Mouse (Mus musculus) spleen, postnatal 10 days (tissue): ENCODE results near the gene Unc13a.
A peak's percentile ranks its signal among the peaks of the same experiment; 100 is the strongest.

Experiments
- DNase-seq, 2 experiments: peaks; one replicate each; pipeline ENCODE4 v3.0.0; 2021 to 2022; ENCODE audit warnings: low spot score in 2 of 2

Unc13a gene

DNA sequence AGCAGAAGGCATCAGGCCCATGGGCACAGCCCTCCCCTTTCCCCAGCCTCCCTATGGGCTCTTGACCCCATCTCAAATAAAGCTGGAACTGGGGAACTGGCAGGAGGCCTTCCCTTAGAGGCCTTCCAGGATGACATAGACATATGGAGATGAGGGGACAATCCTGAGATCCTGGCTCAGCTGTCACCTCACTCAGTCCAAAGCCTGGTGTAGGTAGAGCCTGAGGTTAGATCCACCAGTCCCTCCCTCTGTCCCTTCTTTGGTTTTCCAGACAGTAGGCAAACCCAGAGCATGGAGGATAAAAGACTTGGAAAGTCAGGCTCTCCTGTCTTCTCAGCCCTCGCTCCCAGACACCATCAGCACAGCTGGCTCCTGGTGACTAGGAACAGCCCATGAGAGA lies 4.7 kb downstream of the Unc13a start:
- DNase-seq = no peak

DNA sequence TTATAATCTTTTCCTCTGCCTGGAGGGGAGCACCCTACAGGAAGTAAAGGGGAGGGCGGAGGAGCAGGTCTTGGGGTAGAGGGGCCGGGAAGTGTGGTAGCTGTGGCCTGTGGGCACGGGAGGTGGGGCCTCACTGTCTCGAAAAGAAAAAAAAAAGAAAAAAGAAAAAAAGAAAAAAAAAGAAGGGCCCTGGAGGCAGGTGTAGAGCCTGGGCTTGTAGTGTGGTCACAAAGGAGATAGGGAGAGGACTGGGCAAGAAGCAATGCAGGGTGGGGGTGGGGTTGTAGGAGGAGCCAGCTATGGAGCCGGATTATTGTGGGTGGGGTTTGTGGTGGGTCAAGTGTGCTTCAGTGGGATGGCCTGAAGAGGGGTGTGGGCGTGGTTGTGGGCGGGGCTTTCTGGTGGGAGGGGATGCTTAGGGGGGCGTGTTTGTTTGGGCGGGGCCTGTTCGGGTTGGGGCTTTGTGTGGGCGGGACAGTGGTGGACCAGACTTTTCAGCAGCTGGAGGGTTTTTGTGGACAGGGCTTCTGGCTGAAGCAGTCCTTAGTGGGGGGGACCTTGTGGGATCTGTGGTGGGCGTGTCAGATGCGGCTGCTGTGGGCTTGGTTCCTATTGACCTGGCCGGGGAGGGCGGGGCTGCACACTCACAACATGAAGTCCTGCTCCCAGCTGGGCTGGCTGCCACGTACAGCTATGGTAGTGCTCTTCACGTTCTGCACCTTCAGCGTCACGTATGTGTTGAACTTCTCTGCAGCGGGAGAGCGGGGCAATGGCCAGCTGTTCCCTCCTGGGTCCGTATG lies 6.0 kb downstream of the Unc13a start:
- DNase-seq = peak in 1 of 2 experiments; percentile 80

DNA sequence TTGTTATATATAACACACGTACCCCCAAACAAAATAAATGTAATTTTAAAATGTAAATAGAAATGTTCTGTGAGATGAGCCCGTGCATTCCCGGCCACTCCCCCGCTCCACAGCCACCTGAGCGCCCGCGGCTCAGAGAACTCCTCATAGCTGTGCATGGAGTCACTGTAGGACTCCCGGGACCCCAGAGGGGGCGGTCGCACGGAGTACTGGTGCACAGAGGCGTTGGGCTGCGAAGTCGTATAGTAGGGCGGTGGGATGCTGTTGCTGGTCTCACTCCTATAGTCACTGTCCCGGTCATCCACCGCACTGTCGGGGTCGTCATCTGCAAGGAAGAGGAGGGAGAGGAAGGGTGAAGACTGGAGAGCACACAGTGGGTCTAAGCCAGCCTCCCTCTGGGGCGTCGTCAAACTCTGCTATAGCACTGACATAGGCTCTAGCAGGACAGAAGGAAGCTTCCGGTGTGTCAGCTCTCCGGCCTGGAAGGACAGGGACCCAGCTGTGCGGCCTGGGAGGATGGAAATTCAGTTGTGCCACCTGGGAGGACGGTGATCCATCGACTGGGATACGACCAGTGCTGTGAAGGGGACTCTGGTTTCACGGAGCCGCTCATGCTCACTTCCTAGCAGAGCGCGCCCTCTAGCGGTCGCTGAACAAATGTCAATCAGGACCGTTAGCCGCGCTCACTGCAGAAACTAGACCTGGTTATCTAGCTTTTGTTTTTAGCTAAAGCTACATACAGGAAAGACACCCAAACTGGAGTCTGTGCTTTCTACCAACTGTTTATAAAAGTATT lies 11.0 kb downstream of the Unc13a start:
- DNase-seq = peak; percentile 79 to 90

DNA sequence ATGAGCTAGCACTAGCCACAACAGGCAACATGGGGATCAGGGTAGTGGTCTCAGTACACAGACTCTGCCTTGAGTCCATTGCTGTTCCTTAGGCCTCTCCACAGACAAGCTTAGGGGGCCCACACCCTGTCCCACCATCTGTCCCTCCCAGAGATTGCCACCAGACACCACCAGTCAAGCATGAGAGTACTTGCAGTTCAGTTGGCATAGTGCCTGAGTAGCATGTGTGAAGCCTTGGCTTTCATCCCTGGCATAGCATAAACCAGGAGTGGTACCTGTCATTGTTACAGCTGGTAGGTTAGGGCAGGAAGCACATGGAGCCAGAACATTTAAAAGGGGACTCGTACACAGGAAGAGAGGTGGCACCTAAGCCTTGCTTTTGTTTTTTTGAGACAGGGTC lies 11.8 kb downstream of the Unc13a start:
- DNase-seq = no peak

DNA sequence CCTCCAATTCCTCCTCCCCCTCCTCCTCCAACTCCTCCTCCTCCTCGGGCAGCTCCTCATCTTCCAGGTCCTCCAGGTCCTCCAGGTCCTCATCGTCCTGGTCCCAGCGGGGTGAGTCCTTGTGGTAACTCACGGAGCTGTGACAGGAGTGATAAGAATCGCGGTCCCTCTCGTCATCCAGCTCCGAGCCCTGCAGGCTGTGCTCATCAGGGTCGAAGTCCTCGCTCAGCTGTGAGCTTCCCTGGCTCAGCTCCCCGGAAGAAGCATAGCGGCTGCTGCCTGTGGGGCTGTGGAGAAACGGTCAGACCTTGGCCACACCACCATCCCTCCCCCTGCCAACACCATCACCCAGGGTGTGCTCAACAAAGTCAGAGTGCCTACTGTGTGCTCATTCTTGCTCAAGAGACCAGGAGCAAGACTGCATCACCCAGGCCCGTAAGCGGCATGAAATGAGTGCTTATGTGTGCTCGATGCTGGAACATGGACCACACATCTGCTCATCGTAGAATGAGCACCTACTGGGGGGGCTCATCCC lies 13.0 kb downstream of the Unc13a start:
- DNase-seq = no peak

DNA sequence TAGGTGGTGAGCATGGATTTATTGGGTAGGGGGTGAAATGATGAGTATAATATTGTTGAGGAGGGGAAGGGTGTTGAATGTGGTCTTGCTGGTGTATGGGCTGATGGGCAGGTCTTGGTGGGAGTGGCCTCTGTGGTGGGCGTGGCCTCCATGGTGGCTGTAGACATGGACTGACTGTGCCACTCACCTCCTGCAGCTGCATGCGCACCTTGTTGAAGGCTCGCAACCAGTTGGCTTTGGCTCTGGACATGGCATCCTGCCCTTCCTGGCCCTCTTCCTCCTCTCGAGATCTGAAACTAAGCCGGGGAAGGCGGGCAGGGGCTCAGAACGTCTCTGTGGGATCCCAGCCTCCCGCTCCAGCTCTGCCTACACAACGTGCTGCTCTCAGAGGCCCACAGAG lies 13.7 kb downstream of the Unc13a start:
- DNase-seq = no peak

DNA sequence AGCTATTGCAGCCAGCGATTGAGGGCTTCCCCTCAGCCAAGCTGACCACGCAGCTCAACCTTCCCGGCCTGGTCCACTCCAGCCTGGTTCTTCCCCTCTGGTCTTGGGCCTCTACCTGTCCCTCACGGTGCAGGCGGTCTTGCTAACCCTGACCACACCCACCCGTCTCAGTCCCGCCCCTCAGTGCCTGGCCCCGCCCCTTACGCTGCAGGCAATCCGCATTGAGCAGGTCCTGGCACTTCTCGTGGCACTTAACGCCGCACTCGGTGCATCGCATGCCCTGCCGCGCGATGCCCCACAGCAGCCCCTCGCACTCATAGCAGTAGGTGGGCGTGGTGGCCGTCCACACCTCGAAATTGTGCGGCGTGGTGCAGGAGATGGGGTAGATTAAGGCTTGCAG lies 17.0 kb downstream of the Unc13a start:
- DNase-seq = peak in 1 of 2 experiments; percentile 70

DNA sequence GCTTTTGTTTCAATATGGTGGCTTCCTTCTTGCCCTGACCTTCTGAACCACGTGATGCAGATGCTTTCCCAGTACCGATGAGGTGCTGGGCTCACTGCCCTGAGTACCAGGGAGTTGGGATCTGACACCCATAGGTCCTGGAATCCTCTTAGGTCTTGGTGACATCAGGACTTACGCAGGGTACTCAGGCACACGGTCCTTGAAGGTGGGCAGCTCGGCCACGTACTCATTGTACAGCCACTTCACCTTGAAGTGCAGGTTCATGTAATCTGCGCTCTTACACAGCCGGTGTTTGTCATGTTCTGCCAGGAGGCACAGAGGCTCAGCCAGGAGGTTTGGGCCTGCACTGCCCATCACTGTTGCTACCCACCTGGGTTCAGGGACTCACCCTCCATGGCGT lies 26.0 kb downstream of the Unc13a start:
- DNase-seq = no peak

DNA sequence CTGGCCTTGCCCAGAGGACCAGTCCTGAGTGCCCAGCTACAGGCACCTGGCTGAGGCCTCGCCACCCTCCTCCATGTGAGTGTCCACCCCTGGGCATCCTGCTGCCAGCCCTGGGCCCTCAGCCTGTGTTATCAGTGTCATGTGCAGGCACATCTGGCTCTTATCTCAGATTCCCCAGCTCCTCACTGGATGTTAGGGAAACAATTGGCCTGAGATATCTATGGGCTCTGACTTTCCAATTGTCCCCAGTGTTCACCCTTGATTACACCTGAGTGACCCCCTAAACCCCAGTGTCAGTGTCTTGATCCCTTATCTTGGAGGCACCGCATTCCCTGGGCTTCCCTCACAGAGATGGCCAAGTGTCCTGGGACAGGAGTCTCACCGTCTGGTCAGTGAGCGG lies 32.2 kb downstream of the Unc13a start:
- no peak for DNase-seq

DNA sequence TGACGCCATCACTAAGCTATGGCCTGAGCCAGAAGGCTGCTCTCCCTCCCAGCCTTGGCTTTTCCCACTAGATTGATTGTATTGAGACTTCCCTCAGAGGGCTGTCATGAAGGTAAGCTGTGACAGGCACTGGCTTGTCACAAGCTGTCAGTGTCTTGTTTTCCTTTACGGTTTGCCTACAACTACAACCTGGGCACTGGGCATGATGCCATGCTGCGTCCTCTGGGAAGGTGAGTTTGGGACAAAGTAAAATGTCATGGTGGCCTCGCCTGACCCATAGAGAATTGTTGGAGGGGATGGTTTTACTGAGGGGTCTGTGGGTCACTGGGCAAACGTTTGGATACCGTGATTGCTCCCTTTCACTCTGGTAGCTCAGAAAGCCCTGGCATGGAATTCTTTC lies 33.2 kb downstream of the Unc13a start:
- DNase-seq = no peak

DNA sequence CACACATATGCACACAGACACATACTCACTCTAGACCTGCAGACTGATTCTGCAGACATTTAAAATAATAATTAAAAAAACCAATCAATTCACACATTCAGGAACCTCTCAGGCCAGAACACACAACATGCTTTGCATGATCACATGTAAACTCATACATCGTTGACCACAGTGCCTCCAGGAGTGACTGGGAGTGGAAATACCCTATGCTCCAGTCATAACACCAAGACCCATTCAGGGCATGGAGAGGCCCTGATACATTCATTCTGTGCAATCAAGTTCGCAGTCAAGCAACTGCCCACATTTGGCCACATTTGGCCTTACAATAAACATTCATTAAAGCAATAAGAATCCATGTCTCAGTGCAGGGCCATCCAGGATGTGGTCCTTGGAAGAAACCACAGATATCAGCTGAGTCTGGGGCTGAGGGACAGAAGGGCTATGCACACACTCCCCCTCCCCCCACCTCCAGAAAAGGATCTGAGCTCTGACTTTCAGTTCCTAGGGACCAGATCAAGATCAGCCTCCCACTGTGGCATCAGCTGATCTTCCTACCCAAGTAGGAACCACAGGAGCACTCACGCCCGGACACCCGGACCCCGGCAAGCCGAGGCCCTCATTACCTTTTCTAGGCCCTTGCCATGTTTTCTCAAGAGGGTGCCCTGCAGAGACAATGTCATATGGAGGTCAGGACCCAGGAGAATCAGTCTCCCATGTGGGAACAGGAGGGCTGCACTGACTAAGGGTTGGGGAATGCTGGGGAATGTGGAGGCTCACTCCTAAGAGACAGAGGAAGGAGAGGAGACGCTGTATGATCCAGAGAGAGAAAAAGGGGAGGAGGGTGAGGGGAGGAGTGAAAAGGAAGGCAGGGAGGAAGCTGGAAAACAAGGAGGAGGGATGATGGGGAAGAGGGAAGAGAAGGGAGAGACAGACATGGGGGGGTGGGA lies 34.1 kb downstream of the Unc13a start:
- DNase-seq = no peak

DNA sequence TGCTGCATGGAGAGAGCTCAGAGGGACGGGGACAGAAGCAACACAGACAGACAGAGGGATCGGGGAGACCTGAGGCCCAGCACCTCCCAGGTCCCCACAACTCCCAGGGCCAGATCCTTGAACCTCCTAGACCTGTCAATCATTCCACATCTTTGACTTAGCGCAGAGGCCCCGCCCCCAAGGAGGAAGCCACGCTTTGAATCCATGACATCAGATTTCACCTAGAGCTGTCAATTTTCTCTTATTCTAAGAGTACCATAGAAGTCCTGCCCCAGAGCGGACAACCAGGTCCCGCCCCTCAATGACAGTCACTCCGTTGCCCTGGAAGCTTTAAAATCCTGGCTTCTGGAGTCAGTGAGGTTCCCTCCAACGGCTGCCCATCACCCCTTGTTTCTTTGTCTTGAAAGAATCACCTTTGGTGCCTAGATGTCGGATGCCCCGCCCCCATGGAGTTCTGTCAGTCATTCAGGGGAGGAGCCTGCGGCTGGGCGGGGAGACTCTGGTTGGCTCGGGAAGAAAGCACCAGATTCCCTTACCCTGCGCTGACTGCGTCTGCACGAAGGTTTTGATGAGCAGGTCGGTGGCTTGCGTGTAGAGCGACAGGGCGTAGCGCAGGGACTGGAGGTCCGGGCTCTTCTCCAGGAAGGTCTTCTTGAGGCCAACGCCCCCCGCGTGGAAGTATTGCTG lies 37.4 kb downstream of the Unc13a start:
- peak; percentile 33 to 74 for DNase-seq

DNA sequence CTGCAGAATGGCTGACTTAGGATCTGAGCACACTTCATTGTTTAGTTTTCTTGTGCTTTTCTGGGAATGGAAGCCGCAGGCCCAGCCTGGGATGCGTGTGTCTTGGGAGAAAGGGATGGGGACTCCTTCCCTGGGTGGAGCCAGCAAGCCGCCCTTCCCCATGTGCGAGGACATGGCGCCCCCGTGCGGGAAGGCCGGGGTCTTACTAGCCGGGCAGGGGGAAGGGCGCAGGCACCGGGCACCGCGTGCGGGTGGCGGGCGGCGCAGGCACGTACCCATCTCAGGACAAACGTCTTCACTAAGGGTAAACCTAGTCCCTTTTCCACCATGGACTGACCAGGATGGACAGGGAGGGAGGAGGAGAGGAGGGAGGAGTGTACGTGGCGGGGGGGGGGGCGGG lies 38.4 kb downstream of the Unc13a start:
- peak; percentile 57 to 82 for DNase-seq

DNA sequence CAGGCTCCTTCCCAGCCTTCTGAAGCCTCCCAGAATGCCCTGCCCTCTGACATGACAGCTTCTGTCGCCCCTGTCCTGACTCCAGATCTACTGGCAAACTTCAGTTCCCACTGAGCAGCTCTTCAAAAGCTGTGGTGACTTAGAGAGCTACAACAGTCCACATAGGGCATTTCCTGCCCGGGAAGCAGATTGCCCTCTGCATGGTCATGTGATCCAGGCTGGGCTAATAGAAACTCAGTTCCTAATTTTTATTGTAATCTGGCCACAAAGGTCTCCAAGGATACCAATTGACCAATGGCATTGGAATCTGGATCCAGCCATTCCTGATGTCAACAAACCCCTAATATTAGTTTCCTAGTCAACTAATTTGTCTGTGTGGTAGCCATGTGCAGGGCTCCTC lies 39.7 kb downstream of the Unc13a start:
- DNase-seq = no peak

DNA sequence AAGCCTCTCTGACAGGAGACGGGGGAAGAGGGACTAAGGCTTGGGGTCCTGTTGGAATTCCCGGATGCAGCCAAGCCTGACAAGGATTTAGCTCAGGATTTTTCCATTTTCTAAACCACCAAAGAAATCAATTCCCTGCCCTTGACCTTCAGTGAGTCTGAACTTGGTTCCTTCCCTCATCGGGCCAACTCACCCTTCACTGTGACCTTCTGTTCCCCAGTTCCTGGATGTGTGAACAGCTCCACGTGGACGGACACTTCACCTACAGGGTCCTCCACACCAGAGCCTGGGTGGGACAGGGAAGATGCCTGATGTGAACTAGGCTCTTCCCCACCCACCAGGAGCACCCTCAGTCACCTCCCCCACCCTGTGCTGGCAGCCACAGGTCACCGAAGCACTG lies 40.8 kb downstream of the Unc13a start:
- no peak for DNase-seq

DNA sequence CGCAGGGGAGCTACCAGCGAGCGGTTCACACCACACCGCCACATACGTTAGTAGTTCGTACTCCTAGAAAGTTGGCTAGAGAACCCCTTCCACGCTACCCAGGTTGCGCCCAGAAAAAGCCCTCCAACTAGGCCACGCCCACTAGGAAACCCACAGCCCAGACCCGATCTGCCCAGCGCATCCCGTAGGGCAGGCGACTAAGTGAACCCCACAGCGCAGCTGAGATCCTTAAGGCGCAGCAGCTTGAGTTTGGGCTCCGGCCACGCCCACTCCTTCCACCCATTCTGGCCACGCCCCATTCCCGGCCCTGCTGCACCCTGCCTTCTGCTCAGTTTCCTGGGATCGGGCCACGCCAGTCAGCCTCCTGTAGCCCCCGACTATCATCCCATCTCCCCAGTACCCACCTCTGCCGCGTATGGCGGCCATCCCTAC lies 41.8 kb downstream of the Unc13a start:
- DNase-seq = peak; percentile 29 to 61

DNA sequence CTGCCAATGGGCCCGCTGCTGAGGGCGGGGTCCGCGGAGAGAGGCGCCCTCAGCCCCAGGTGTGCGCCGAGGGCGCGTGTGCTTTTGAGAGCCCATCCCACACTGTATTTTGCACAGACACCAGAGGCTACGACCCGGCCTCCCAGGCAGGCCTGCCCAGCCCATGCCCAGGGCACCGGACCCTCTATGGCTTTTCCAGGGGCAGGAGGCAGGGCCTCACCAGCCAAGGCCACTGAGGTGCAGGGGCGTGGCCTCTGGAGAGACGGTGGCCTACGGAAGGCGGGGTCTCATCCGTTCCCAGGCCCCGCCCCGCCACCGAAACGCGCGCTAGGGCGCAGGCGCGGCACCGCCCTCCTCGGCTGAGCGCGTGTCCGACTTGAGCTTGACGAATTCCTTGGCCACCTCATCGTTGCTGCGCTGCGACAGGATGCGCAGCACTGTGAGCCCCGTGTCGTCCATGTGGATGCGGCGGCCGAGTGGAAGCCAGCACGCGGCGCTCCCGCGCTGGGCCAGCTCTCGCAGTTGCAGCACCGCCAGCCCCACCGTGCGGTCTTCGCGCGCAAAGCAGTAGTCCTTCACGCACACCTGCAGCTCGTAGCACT lies 42.4 kb downstream of the Unc13a start:
- DNase-seq = peak; percentile 86 to 92

DNA sequence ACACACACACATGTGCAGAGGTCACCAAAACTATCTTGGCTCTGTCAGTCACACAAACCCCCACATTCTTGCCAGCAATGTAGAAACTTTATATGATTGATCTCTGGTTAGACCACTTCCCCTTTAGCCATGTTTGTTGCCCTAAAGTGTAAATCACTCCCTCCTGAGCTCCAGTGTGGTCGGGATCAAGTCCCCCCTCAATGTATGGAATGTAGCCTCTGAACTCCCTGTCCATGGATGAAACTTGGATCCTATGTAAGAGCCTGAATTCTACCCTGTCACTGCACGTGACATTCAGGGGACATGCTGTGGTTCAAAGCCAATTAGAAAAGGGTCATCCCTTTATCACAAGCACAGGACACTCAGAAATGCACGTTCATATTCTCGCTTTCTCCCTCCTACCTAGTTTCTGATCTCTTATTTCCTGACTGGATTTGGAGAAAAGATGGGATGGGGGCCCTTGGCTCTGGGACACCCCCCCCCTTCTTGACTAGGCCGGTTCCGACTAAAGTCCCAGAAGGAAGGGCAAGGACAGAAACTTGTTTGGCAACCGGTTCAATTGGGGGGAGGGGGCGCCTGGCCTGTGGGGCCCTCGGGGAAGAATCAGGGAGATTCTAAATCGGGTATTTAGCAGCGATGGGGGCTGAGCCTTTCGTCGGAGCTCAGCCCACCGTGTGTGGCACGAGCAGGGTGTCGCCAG lies 43.0 kb downstream of the Unc13a start:
- no peak for DNase-seq

DNA sequence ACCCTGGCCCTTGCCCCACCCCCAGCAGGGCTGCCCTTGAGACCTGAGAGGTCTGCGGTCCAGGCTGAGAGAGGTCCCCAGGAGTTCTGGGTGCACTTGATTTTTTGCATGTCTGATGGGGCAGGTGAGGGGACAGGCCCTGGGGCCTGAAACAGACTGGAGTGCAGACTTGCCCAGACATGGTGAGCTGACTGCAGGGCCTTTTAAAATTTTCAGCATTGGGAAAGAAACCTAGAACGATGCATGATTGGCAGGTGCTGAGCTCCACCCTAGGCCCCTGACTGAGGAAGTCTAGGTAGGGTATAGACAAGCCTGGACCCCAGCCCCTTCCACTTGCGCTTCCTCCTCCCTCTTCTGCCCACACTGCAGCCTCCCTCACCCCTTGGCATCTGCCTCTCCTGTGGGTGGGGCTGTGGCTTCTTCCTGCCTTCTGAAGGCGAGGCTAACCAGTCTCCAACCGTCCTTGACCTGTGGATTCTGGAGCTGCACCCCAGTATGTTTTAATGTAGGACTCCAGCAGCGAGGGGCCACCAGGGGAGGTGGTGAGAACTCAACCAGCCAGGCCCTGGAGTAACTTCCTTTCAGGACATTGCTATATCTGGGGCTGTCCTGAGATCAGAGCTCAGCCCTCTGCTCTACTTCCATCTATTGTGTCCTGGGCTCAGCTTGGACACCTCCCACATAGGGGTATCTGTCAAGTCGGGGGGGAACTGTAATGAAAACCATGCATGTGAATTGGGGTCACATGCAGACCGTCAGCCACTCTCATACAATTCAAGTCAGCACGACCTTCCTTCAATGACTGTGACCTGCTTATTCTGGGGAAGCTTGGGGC lies 44.1 kb downstream of the Unc13a start:
- DNase-seq = no peak
